Mouse (Mus musculus) midbrain, embryonic 10.5 days (tissue): ENCODE results near the gene B830017H08Rik. TPM values are rescaled to one million over a fixed set of nuclear protein-coding genes. Genes with fewer than 3 reads are reported as not detected.

ENCODE experiments used
- DNase-seq: peaks from one replicate; pipeline ENCODE4 v3.0.0-alpha.2; 2017; ENCODE audit warnings: low spot score
- H3K27ac ChIP-seq: fragments of 300-500 bp; sonication (generic); replicated peaks from 2 replicates; pipeline ENCODE4 v1.5.1; 2016; ENCODE audit warnings: mild to moderate bottlenecking
- H3K27me3 ChIP-seq: fragments of 300-500 bp; sonication (generic); 2 replicates; pipeline ENCODE4 v1.6.1; 2016; ENCODE audit warnings: low read depth, mild to moderate bottlenecking; ENCODE audit not compliant: poor library complexity, severe bottlenecking
- H3K36me3 ChIP-seq: fragments of 300-500 bp; sonication (generic); 2 replicates; pipeline ENCODE4 v1.6.1; 2016; ENCODE audit warnings: mild to moderate bottlenecking, moderate library complexity
- H3K4me1 ChIP-seq: fragments of 300-500 bp; sonication (generic); 2 replicates; pipeline ENCODE4 v1.6.1; 2016
- H3K4me3 ChIP-seq: fragments of 300-500 bp; sonication (generic); 2 replicates; pipeline ENCODE4 v1.5.1; 2016; ENCODE audit warnings: mild to moderate bottlenecking, moderate library complexity
- H3K9me3 ChIP-seq: fragments of 300-500 bp; sonication (generic); replicated peaks from 2 replicates; pipeline ENCODE4 v1.6.1; 2016; ENCODE audit warnings: mild to moderate bottlenecking
- WGBS: fragments of 180-500 bp; shearing (Covaris S2); methylation state at CpG from one replicate; pipeline ENCODE4 v1.1.7; 2016; 5-methylcytosine and 5-hydroxymethylcytosine counted together
- polyA plus RNA-seq: library from polyadenylated mRNA; unstranded; fragments of >200 nt; fragmentation: Nextera tagmentation; extraction: Ambion mirVana; gene quantifications from 2 replicates; pipeline ENCODE4 v1.2.1, GENCODE M21; 2016

B830017H08Rik gene
- polyA plus RNA-seq, 1 experiment from 2014 or later: not detected

DNA sequence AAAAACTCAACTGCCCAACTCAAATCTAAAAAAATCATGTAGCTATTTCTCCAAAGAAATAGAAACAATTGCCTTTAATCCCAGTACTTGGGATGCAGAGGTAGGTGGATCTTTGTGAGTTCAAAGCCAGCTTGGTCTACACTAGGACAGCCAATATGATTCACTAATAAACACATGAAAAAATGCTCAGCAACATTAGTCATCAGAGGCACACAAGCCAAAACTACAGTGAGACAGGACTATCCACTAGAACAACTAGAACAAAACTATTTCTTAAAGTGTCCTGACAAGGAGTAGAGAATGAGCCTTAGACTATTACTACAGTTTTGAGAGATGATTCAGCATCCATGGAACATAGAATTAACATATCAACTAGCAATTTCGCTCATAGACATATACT is 43.2 kb downstream of the B830017H08Rik start:
- no peaks in the 10 kb centered on the region for H3K27me3 ChIP-seq
- no peak overlapping the region for H3K4me3 ChIP-seq
- H3K9me3 ChIP-seq: no peaks in the 10 kb centered on the region
- H3K36me3 ChIP-seq: peaks cover 65% of the 10 kb centered on the region
- no peak overlapping the region for H3K27ac ChIP-seq
- no peak for DNase-seq
- no peaks in the 10 kb centered on the region for H3K4me1 ChIP-seq
- WGBS: 93% methylated on average over 1 of the region's 1 CpGs

DNA sequence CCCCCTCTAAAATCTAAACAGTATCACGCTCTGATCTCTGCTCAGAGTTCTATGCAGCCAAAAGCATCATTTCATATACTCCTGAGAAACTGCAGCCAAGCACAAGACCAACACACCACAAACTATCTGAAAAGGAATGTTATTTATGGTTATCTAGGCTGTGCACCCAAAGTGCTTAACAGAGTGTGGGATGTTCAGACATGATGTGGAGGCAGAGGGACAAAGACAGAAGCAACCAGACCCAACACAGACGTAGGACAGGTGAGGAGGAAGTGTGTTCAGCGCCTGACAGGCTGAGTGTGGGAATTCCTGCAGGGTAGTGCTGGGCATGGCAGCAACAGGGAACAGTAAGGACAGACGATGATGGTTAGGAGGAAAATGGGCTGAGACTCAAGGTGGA is 46.6 kb downstream of the B830017H08Rik start:
- Histone ChIP-seq H3K4me1 (no peaks in the 10 kb centered on the region), H3K27me3 (no peaks in the 10 kb centered on the region), H3K4me3 (no peak overlapping the region), H3K36me3 (peaks cover 73% of the 10 kb centered on the region), H3K9me3 (no peaks in the 10 kb centered on the region), H3K27ac (no peak overlapping the region)
- DNase-seq: no peak
- WGBS: 95% methylated on average over 4 of the region's 4 CpGs

DNA sequence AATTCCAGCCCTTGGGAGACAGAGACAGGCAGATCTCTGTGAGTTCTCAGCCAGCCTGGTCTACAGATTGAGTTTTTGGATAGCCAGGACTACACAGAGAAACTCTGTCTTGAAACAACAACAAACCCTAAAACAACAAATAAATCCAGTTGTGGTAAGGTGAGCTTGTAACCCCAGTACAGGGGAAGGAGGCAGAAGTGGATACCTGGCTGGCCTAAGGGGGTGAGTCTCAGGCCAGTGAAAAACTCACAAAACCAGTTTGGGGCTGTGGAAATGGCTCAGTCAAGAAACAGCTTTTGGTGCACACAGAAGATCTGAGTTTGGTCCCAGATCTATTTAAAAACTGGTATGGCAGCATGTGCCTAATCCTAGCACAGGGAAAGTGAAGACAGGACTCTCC is 49.3 kb downstream of the B830017H08Rik start:
- Histone ChIP-seq H3K27ac (no peak overlapping the region), H3K9me3 (no peaks in the 10 kb centered on the region), H3K36me3 (peaks cover 78% of the 10 kb centered on the region), H3K4me3 (no peak overlapping the region), H3K4me1 (peaks cover 6% of the 10 kb centered on the region; the same call in 1 of the 2 replicates), H3K27me3 (no peaks in the 10 kb centered on the region)
- DNase-seq: no peak

DNA sequence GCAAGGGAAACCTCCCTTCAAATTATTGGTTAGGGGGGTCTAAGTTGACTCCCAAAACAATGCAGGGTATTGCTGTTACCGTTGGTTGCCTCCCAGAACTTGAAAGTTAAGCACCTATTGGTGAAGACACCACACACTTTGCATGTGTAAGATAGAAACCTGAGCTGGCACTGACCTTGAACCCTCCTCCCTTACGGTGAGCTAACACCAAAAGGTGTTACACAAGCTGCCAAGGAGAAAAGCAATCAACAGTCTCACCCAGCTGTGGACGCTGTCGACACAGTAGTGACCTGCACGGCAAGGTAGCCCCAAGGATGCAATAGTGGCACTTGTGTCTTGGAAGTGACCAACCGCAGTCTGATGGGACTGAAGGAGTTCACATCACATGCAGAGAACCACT is 51.2 kb downstream of the B830017H08Rik start:
- 88% methylated on average over 6 of the region's 6 CpGs for WGBS
- Histone ChIP-seq H3K36me3 (peaks cover 59% of the 10 kb centered on the region), H3K4me3 (no peak overlapping the region), H3K9me3 (no peaks in the 10 kb centered on the region), H3K4me1 (peaks cover 6% of the 10 kb centered on the region; the same call in 1 of the 2 replicates), H3K27ac (no peak overlapping the region), H3K27me3 (no peaks in the 10 kb centered on the region)
- DNase-seq: no peak

Other genes with a start within 250 kb of the B830017H08Rik start
- gene Slc7a4, start 249.9 kb upstream of the B830017H08Rik start, polyA plus RNA-seq: 2.4 and 2.6 TPM in 2 replicates
- 47.3 and 52.2 TPM in 2 replicates for gene Smpd4, start 213.8 kb upstream of the B830017H08Rik start, polyA plus RNA-seq
- gene Ccdc74a, start 186.7 kb upstream of the B830017H08Rik start, polyA plus RNA-seq: 6.4 and 8.1 TPM in 2 replicates
- 45.2 and 47.8 TPM in 2 replicates for gene Med15, start 100.2 kb upstream of the B830017H08Rik start, polyA plus RNA-seq
- 52.6 and 57.4 TPM in 2 replicates for gene Klhl22, start 73.5 kb upstream of the B830017H08Rik start, polyA plus RNA-seq
- gene Scarf2, start 35.8 kb upstream of the B830017H08Rik start, polyA plus RNA-seq: 4.1 TPM in 2 replicates
- gene Car15, start 5.2 kb downstream of the B830017H08Rik start, polyA plus RNA-seq: 1.8 and 1.9 TPM in 2 replicates
- 0.35 and 0.60 TPM in 2 replicates for gene Gm20518, start 58.5 kb downstream of the B830017H08Rik start, polyA plus RNA-seq
- 0.05 TPM in 1 of 2 replicates, not detected in the other for gene Tssk1, start 61.1 kb downstream of the B830017H08Rik start, polyA plus RNA-seq
- 102 and 111 TPM in 2 replicates for gene Dgcr2, start 65.4 kb downstream of the B830017H08Rik start, polyA plus RNA-seq
- 0.11 and 0.19 TPM in 2 replicates for gene Tssk2, start 65.5 kb downstream of the B830017H08Rik start, polyA plus RNA-seq
- gene Ess2, start 78.2 kb downstream of the B830017H08Rik start, polyA plus RNA-seq: 51.9 and 60.5 TPM in 2 replicates
- 0.75 and 1.4 TPM in 2 replicates for gene Gsc2, start 81.9 kb downstream of the B830017H08Rik start, polyA plus RNA-seq
- 118 and 122 TPM in 2 replicates for gene Slc25a1, start 95.1 kb downstream of the B830017H08Rik start, polyA plus RNA-seq
- not detected in 2 replicates for gene Vpreb2, start 147.3 kb downstream of the B830017H08Rik start, polyA plus RNA-seq
- gene Dgcr6, start 219.7 kb downstream of the B830017H08Rik start, polyA plus RNA-seq: 158 and 162 TPM in 2 replicates